11 mouse cellular contexts compared by ENCODE assay signal in genomic region chr17:24645916-24646315, GRCm38 (mm10). TPM values are rescaled to one million over a fixed set of nuclear protein-coding genes. Genes with fewer than 3 reads are reported as not detected.
A peak's percentile ranks its signal among the peaks of the same experiment; 100 is the strongest.
DNase-seq lines count a peak whose midpoint lies in the region; ATAC-seq lines count a peak whose summit lies in the region.
"Had no signal": no experiment of that assay in that cellular context is flagged by ENCODE, and none has a peak within 500 bp of the region (broad histone marks: within the 10 kb centered on the region; RNA-seq: fewer than 3 reads in every experiment).

No protein-coding gene starts in this region.

- intact Hi-C loops in heart, postnatal 25 days (cut with DNase I): no loop called here

- peak overlapping the region; percentile 83; the same call in 1 of the 2 replicates for H3K27ac ChIP-seq in hindbrain, embryonic 10.5 days
- no peak overlapping the region for H3K27ac ChIP-seq in hindbrain, embryonic 16.5 days (ENCODE audit: low read depth, low read length)
- peak overlapping the region; percentile 84; the same call in 1 of the 2 replicates for H3K27ac ChIP-seq in embryonic facial prominence, embryonic 10.5 days (replicated peaks)
- 0 out of 2 replicates have a peak overlapping the region, but pooled peaks have one; percentile 33 for H3K27ac ChIP-seq in liver, embryonic 15.5 days (replicated peaks)
- no peak overlapping the region; the same call in 1 of the 2 replicates for H3K27ac ChIP-seq in midbrain, embryonic 16.5 days (ENCODE audit: low read length)
- H3K27ac ChIP-seq: forebrain, embryonic 15.5 days had no signal

- peaks cover 35% of the 10 kb centered on the region for H3K27me3 ChIP-seq in hindbrain, embryonic 10.5 days (ENCODE audit: insufficient read depth, poor library complexity, severe bottlenecking)
- H3K27me3 ChIP-seq in hindbrain, embryonic 16.5 days (replicated peaks; ENCODE audit: control insufficient read depth, insufficient read depth, low read length): no peaks in the 10 kb centered on the region
- peaks cover 34% of the 10 kb centered on the region for H3K27me3 ChIP-seq in embryonic facial prominence, embryonic 10.5 days (replicated peaks; ENCODE audit: low read depth, poor library complexity, severe bottlenecking)
- H3K27me3 ChIP-seq in liver, embryonic 15.5 days: peaks cover 39% of the 10 kb centered on the region
- H3K27me3 ChIP-seq in midbrain, embryonic 16.5 days (ENCODE audit: control insufficient read depth, insufficient read depth, low read depth, low read length): 0 out of 2 replicates have a peak, but pooled peaks cover under 1% of the 10 kb centered on the region

- peaks cover 2% of the 10 kb centered on the region; the same call in 1 of the 2 replicates for H3K36me3 ChIP-seq in hindbrain, embryonic 10.5 days
- peaks cover 3% of the 10 kb centered on the region; the same call in 1 of the 2 replicates for H3K36me3 ChIP-seq in hindbrain, embryonic 16.5 days (ENCODE audit: control insufficient read depth, insufficient read depth, low read length)
- peaks cover 21% of the 10 kb centered on the region for H3K36me3 ChIP-seq in embryonic facial prominence, embryonic 10.5 days (replicated peaks)
- no peaks in the 10 kb centered on the region for H3K36me3 ChIP-seq in liver, embryonic 15.5 days (replicated peaks)
- no peaks in the 10 kb centered on the region for H3K36me3 ChIP-seq in midbrain, embryonic 16.5 days (ENCODE audit: control insufficient read depth, insufficient read depth, low read length)
- H3K36me3 ChIP-seq: forebrain, embryonic 15.5 days had no signal

- peaks cover 69% of the 10 kb centered on the region for H3K4me1 ChIP-seq in hindbrain, embryonic 10.5 days (replicated peaks)
- peaks cover 13% of the 10 kb centered on the region for H3K4me1 ChIP-seq in hindbrain, embryonic 16.5 days (ENCODE audit: control insufficient read depth, insufficient read depth, low read depth, low read length)
- peaks cover 67% of the 10 kb centered on the region for H3K4me1 ChIP-seq in embryonic facial prominence, embryonic 10.5 days
- peaks cover 43% of the 10 kb centered on the region for H3K4me1 ChIP-seq in liver, embryonic 15.5 days (replicated peaks)
- H3K4me1 ChIP-seq in midbrain, embryonic 16.5 days (ENCODE audit: control insufficient read depth, insufficient read depth, low read length): peaks cover 6% of the 10 kb centered on the region

- H3K4me3 ChIP-seq in hindbrain, embryonic 10.5 days: no peak overlapping the region
- H3K4me3 ChIP-seq in hindbrain, embryonic 16.5 days (ENCODE audit: low read length): no peak overlapping the region
- no peak overlapping the region for H3K4me3 ChIP-seq in embryonic facial prominence, embryonic 10.5 days
- H3K4me3 ChIP-seq in liver, embryonic 15.5 days (replicated peaks): no peak overlapping the region
- no peak overlapping the region for H3K4me3 ChIP-seq in midbrain, embryonic 16.5 days (ENCODE audit: low read depth, low read length)
- H3K4me3 ChIP-seq: forebrain, embryonic 15.5 days had no signal

- no peak for DNase-seq in hindbrain, embryonic 10.5 days (ENCODE audit: low spot score)
- no peak for DNase-seq in embryonic facial prominence, embryonic 10.5 days (ENCODE audit: low spot score)
- DNase-seq in heart, postnatal 25 days (ENCODE audit: low spot score): peak; percentile 67
- DNase-seq in urinary bladder, postnatal 4 days (ENCODE audit: low spot score in 2 of 2): no peak
- no peak for DNase-seq in frontal cortex, postnatal 25 days (ENCODE audit: low spot score in 2 of 2)
- DNase-seq: cerebellum, adult 11 months had no signal

- WGBS in hindbrain, embryonic 10.5 days: 72% methylated on average over 3 of the region's 3 CpGs
- WGBS in hindbrain, embryonic 16.5 days: 80% methylated on average over 3 of the region's 3 CpGs
- 79% methylated on average over 3 of the region's 3 CpGs for WGBS in embryonic facial prominence, embryonic 10.5 days
- WGBS in liver, embryonic 15.5 days (ENCODE audit: insufficient replicate concordance): 56% methylated on average over 3 of the region's 3 CpGs
- 86% methylated on average over 3 of the region's 3 CpGs for WGBS in midbrain, embryonic 16.5 days

- no peaks in the 10 kb centered on the region for H3K9me3 ChIP-seq in hindbrain, embryonic 10.5 days
- no peaks in the 10 kb centered on the region for H3K9me3 ChIP-seq in hindbrain, embryonic 16.5 days (ENCODE audit: control insufficient read depth, low read length)
- H3K9me3 ChIP-seq in embryonic facial prominence, embryonic 10.5 days: no peaks in the 10 kb centered on the region
- H3K9me3 ChIP-seq in liver, embryonic 15.5 days (replicated peaks): no peaks in the 10 kb centered on the region
- H3K9me3 ChIP-seq in midbrain, embryonic 16.5 days (replicated peaks; ENCODE audit: control insufficient read depth, low read length, poor library complexity, severe bottlenecking): no peaks in the 10 kb centered on the region
- H3K9me3 ChIP-seq: forebrain, embryonic 15.5 days; megakaryocyte, embryonic 14.5 days had no signal

- ATAC-seq in hindbrain, embryonic 16.5 days: no peak
- ATAC-seq in liver, embryonic 15.5 days (ENCODE audit: insufficient read depth): no peak
- no peak for ATAC-seq in midbrain, embryonic 16.5 days
- ATAC-seq: forebrain, embryonic 15.5 days had no signal

- no peak overlapping the region for H3K9ac ChIP-seq in hindbrain, embryonic 16.5 days (ENCODE audit: low read depth, low read length)
- no peak overlapping the region for H3K9ac ChIP-seq in liver, embryonic 15.5 days
- no peak overlapping the region for H3K9ac ChIP-seq in midbrain, embryonic 16.5 days (ENCODE audit: low read depth, low read length)
- H3K9ac ChIP-seq: forebrain, embryonic 15.5 days had no signal

- no peak overlapping the region for H3K4me2 ChIP-seq in hindbrain, embryonic 16.5 days (ENCODE audit: low read length)
- H3K4me2 ChIP-seq in liver, embryonic 15.5 days: no peak overlapping the region
- H3K4me2 ChIP-seq in midbrain, embryonic 16.5 days (ENCODE audit: low read length): no peak overlapping the region
- H3K4me2 ChIP-seq: forebrain, embryonic 15.5 days had no signal

RNA-seq across cellular contexts. Expression of gene Slc9a3r2, which starts 4.2 kb away (rescaled TPM):
- polyA plus RNA-seq in hindbrain, embryonic 10.5 days (2016; fragmentation: Nextera tagmentation; extraction: Ambion mirVana): 34.2 and 39.2 TPM in 2 replicates
- 60.8 TPM in 2 replicates for polyA plus RNA-seq in hindbrain, embryonic 16.5 days (2015; fragmentation: Nextera tagmentation; extraction: Ambion mirVana)
- polyA plus RNA-seq in embryonic facial prominence, embryonic 10.5 days (2016; fragmentation: Nextera tagmentation; extraction: Ambion mirVana): 31.7 and 37.3 TPM in 2 replicates
- total RNA-seq in heart, postnatal 25 days (2021): 100 to 1,000 TPM in 1 of 2 experiments, 10 to 100 TPM in 1; 96.0 to 135 TPM
- 10.8 and 13.8 TPM in 2 replicates for polyA plus RNA-seq in liver, embryonic 15.5 days (2015; fragmentation: Nextera tagmentation; extraction: Ambion mirVana)
- polyA plus RNA-seq in midbrain, embryonic 16.5 days (2015; fragmentation: Nextera tagmentation; extraction: Ambion mirVana): 43.3 and 43.7 TPM in 2 replicates

RNA-seq across cellular contexts. Expression of gene Npw, which starts 12.3 kb away (rescaled TPM):
- not detected in 2 replicates for polyA plus RNA-seq in hindbrain, embryonic 10.5 days (2016; fragmentation: Nextera tagmentation; extraction: Ambion mirVana)
- 0.54 and 0.75 TPM in 2 replicates for polyA plus RNA-seq in hindbrain, embryonic 16.5 days (2015; fragmentation: Nextera tagmentation; extraction: Ambion mirVana)
- not detected in 2 replicates for polyA plus RNA-seq in embryonic facial prominence, embryonic 10.5 days (2016; fragmentation: Nextera tagmentation; extraction: Ambion mirVana)
- total RNA-seq in heart, postnatal 25 days (2021): not detected
- 0.30 TPM in 1 of 2 replicates, not detected in the other for polyA plus RNA-seq in liver, embryonic 15.5 days (2015; fragmentation: Nextera tagmentation; extraction: Ambion mirVana)
- polyA plus RNA-seq in midbrain, embryonic 16.5 days (2015; fragmentation: Nextera tagmentation; extraction: Ambion mirVana): 0.36 and 0.90 TPM in 2 replicates
- polyA plus RNA-seq: forebrain, embryonic 15.5 days had no signal

RNA-seq across cellular contexts. Expression of gene Nthl1, which starts 13.4 kb away (rescaled TPM):
- 19.9 and 27.1 TPM in 2 replicates for polyA plus RNA-seq in hindbrain, embryonic 10.5 days (2016; fragmentation: Nextera tagmentation; extraction: Ambion mirVana)
- polyA plus RNA-seq in hindbrain, embryonic 16.5 days (2015; fragmentation: Nextera tagmentation; extraction: Ambion mirVana): 9.6 and 9.9 TPM in 2 replicates
- polyA plus RNA-seq in embryonic facial prominence, embryonic 10.5 days (2016; fragmentation: Nextera tagmentation; extraction: Ambion mirVana): 22.4 and 27.3 TPM in 2 replicates
- total RNA-seq in heart, postnatal 25 days (2021): 1 to 10 TPM; 2.8 to 3.4 TPM
- 5.8 and 6.4 TPM in 2 replicates for polyA plus RNA-seq in liver, embryonic 15.5 days (2015; fragmentation: Nextera tagmentation; extraction: Ambion mirVana)
- 9.8 and 10.0 TPM in 2 replicates for polyA plus RNA-seq in midbrain, embryonic 16.5 days (2015; fragmentation: Nextera tagmentation; extraction: Ambion mirVana)

RNA-seq across cellular contexts. Expression of gene Tsc2, which starts 13.5 kb away (rescaled TPM):
- 64.1 and 86.9 TPM in 2 replicates for polyA plus RNA-seq in hindbrain, embryonic 10.5 days (2016; fragmentation: Nextera tagmentation; extraction: Ambion mirVana)
- 65.8 and 80.9 TPM in 2 replicates for polyA plus RNA-seq in hindbrain, embryonic 16.5 days (2015; fragmentation: Nextera tagmentation; extraction: Ambion mirVana)
- polyA plus RNA-seq in embryonic facial prominence, embryonic 10.5 days (2016; fragmentation: Nextera tagmentation; extraction: Ambion mirVana): 70.2 and 70.4 TPM in 2 replicates
- total RNA-seq in heart, postnatal 25 days (2021): 100 to 1,000 TPM in 1 of 2 experiments, 10 to 100 TPM in 1; 93.9 to 101 TPM
- polyA plus RNA-seq in liver, embryonic 15.5 days (2015; fragmentation: Nextera tagmentation; extraction: Ambion mirVana): 18.8 and 21.4 TPM in 2 replicates
- 72.4 and 85.0 TPM in 2 replicates for polyA plus RNA-seq in midbrain, embryonic 16.5 days (2015; fragmentation: Nextera tagmentation; extraction: Ambion mirVana)

RNA-seq across cellular contexts. Expression of gene Zfp598, which starts 23.6 kb away (rescaled TPM):
- polyA plus RNA-seq in hindbrain, embryonic 10.5 days (2016; fragmentation: Nextera tagmentation; extraction: Ambion mirVana): 26.2 and 28.6 TPM in 2 replicates
- polyA plus RNA-seq in hindbrain, embryonic 16.5 days (2015; fragmentation: Nextera tagmentation; extraction: Ambion mirVana): 10.8 and 18.7 TPM in 2 replicates
- 29.0 and 30.4 TPM in 2 replicates for polyA plus RNA-seq in embryonic facial prominence, embryonic 10.5 days (2016; fragmentation: Nextera tagmentation; extraction: Ambion mirVana)
- 10 to 100 TPM; 17.5 to 17.9 TPM for total RNA-seq in heart, postnatal 25 days (2021)
- polyA plus RNA-seq in liver, embryonic 15.5 days (2015; fragmentation: Nextera tagmentation; extraction: Ambion mirVana): 9.9 and 12.5 TPM in 2 replicates
- polyA plus RNA-seq in midbrain, embryonic 16.5 days (2015; fragmentation: Nextera tagmentation; extraction: Ambion mirVana): 19.7 and 20.3 TPM in 2 replicates

Comparison
In these comparisons a context has a peak if more than half of its experiments do, and no peak if none do; other contexts are left out.
1. H3K27ac ChIP-seq: peak in hindbrain, embryonic 10.5 days (single experiment), embryonic facial prominence, embryonic 10.5 days (single experiment) and liver, embryonic 15.5 days (single experiment); none in hindbrain, embryonic 16.5 days (single experiment) and midbrain, embryonic 16.5 days (single experiment).